Mouse (Mus musculus) right cerebral cortex, postnatal 4 days (tissue): ENCODE measurements around the gene Kcnh5.

Experiments
- DNase-seq: peaks from one replicate; pipeline ENCODE4 v3.0.0-alpha.2; 2022

The Kcnh5 gene

GRCm38 (mm10) chr12:75176691-75177645, at the start of gene Kcnh5:
TSS of gene Kcnh5 (minus strand) at chr12:75177332.
- peak; percentile 65 for DNase-seq

GRCm38 (mm10) chr12:75223966-75224365, 46.8 kb upstream of the Kcnh5 start:
- no peak for DNase-seq

GRCm38 (mm10) chr12:75189413-75189812, 12.3 kb upstream of the Kcnh5 start:
- DNase-seq, result no peak

GRCm38 (mm10) chr12:75182646-75183045, 5.5 kb upstream of the Kcnh5 start:
- DNase-seq, result no peak

GRCm38 (mm10) chr12:75179491-75179890, 2.4 kb upstream of the Kcnh5 start:
- no peak for DNase-seq

- peak; percentile 19 for DNase-seq
These were observed 506 bp upstream of the Kcnh5 start for GRCm38 (mm10) chr12:75177646-75178030.

- DNase-seq, result no peak
These were observed 1.1 kb downstream of the Kcnh5 start for GRCm38 (mm10) chr12:75175931-75176565.

GRCm38 (mm10) chr12:75170970-75171369, 6.2 kb downstream of the Kcnh5 start:
- no peak for DNase-seq

GRCm38 (mm10) chr12:75153076-75153568, 24.0 kb downstream of the Kcnh5 start:
- DNase-seq, result no peak

- DNase-seq, result no peak
These were observed 37.3 kb downstream of the Kcnh5 start for GRCm38 (mm10) chr12:75139792-75140191.

- DNase-seq, result no peak
These were observed 85.2 kb downstream of the Kcnh5 start for GRCm38 (mm10) chr12:75091921-75092320.

GRCm38 (mm10) chr12:75090957-75091356, 86.2 kb downstream of the Kcnh5 start:
- DNase-seq, result no peak

- DNase-seq, result no peak
These were observed 100.0 kb downstream of the Kcnh5 start for GRCm38 (mm10) chr12:75077175-75077574.

- no peak for DNase-seq
These were observed 106.1 kb downstream of the Kcnh5 start for GRCm38 (mm10) chr12:75071043-75071442.

GRCm38 (mm10) chr12:75062571-75062970, 114.6 kb downstream of the Kcnh5 start:
- no peak for DNase-seq

- no peak for DNase-seq
These were observed 115.4 kb downstream of the Kcnh5 start for GRCm38 (mm10) chr12:75061731-75062130.

GRCm38 (mm10) chr12:75053731-75054130, 123.4 kb downstream of the Kcnh5 start:
- no peak for DNase-seq

GRCm38 (mm10) chr12:75036694-75037093, 140.4 kb downstream of the Kcnh5 start:
- DNase-seq, result no peak

- no peak for DNase-seq
These were observed 144.9 kb downstream of the Kcnh5 start for GRCm38 (mm10) chr12:75031970-75032864.

- no peak for DNase-seq
These were observed 205.9 kb downstream of the Kcnh5 start for GRCm38 (mm10) chr12:74971187-74971586.

GRCm38 (mm10) chr12:74969420-74969819, 207.7 kb downstream of the Kcnh5 start:
- no peak for DNase-seq

- DNase-seq, result no peak
These were observed 210.9 kb downstream of the Kcnh5 start for GRCm38 (mm10) chr12:74966266-74966665.

- no peak for DNase-seq
These were observed 224.5 kb downstream of the Kcnh5 start for GRCm38 (mm10) chr12:74952661-74953060.
